Mouse (Mus musculus) stomach, embryonic 15.5 days (tissue): ENCODE measurements around the gene Vmn1r126. TPM values are rescaled to one million over a fixed set of nuclear protein-coding genes. Genes with fewer than 3 reads are reported as not detected.
"Not testable (repeated sequence)": the region's sequence is repeated elsewhere in the genome, so short reads cannot be mapped to it uniquely, and the experiment has no call there.

Experiments
- ATAC-seq: fragments of 200-750 bp; cut with Nextera tagmentation; 2 replicates; pipeline ENCODE4 v1.8.0; 2017; ENCODE audit warnings: low read depth, moderate number of reproducible peaks, moderate TSS enrichment; ENCODE audit not compliant: insufficient read depth, low FRiP score
- H3K27ac ChIP-seq: fragments of 300-500 bp; sonication (generic); 2 replicates; pipeline ENCODE4 v1.5.1; 2015; ENCODE audit warnings: mild to moderate bottlenecking, inconsistent platforms
- H3K27me3 ChIP-seq: fragments of 300-500 bp; sonication (generic); replicated peaks from 2 replicates; pipeline ENCODE4 v1.6.1; 2015; ENCODE audit warnings: inconsistent platforms
- H3K36me3 ChIP-seq: fragments of 300-500 bp; sonication (generic); 2 replicates; pipeline ENCODE4 v1.6.1; 2015; ENCODE audit warnings: inconsistent platforms
- H3K4me1 ChIP-seq: fragments of 300-500 bp; sonication (generic); 2 replicates; pipeline ENCODE4 v1.6.1; 2015; ENCODE audit warnings: inconsistent platforms
- H3K4me2 ChIP-seq: fragments of 300-500 bp; sonication (generic); 2 replicates; pipeline ENCODE4 v1.6.1; 2015; ENCODE audit warnings: mild to moderate bottlenecking, inconsistent platforms
- H3K4me3 ChIP-seq: fragments of 300-500 bp; sonication (generic); replicated peaks from 2 replicates; pipeline ENCODE4 v1.5.1; 2015; ENCODE audit warnings: inconsistent platforms
- H3K9ac ChIP-seq: fragments of 300-500 bp; sonication (generic); 2 replicates; pipeline ENCODE4 v1.6.1; 2015; ENCODE audit warnings: inconsistent platforms
- H3K9me3 ChIP-seq: fragments of 300-500 bp; sonication (generic); 2 replicates; pipeline ENCODE4 v1.6.1; 2016; ENCODE audit warnings: inconsistent platforms
- WGBS: fragments of 180-500 bp; shearing (Covaris S2); methylation state at CpG from one replicate; pipeline ENCODE4 v1.1.7; 2015; 5-methylcytosine and 5-hydroxymethylcytosine counted together
- polyA plus RNA-seq: library from polyadenylated mRNA; unstranded; fragments of >200 nt; fragmentation: Nextera tagmentation; extraction: Ambion mirVana; gene quantifications from 2 replicates; pipeline ENCODE4 v1.2.1, GENCODE M21; 2015

The Vmn1r126 gene
- polyA plus RNA-seq = not detected in 2 replicates

DNA sequence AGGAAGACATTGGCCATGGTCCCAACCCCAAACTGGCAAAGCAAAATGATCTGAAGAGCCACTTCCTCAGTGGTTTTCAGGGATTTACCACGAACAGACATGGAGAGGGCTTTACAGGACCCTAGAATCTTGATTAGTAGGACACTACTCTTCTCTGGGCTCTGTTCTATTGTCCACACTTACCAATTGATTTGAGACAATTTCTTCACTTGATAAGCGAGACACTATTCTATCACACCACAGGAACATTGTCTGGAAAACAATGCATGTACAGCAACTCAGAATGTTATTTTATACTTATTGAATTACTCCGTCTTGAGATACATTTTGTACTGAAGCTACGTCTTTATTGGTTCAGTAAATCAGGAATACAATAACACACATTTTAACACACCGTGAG, at the start of gene Vmn1r126:
Gene Vmn1r126, minus strand, starts transcription at position 101 of the 400 bp plus-strand sequence.
- not testable (repeated sequence) for H3K36me3 ChIP-seq, H3K4me3 ChIP-seq, H3K9ac ChIP-seq, ATAC-seq, H3K27ac ChIP-seq, H3K4me1 ChIP-seq, H3K27me3 ChIP-seq, H3K9me3 ChIP-seq, H3K4me2 ChIP-seq
- WGBS = no CpG with 5 or more reads among the region's 5 CpGs

DNA sequence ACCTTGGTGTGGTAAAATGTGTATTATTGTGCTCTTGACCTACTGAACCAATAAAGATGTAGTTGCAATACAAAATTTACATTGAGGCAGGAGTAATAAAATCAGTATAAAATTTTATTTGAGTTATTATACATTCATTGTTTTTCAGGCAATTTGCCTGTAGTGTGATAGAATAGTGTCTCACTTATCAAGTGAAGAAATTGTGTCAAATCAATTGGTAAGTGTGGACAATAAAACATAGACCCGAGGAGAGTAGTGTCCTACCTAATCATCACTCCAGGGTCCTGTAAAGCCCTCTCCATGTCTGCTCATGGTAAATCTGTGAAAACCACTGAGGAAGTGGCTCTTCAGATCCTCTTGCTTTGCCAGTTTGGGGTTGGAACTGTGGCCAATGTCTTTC, 47.8 kb upstream of the Vmn1r126 start, which contains the start of gene Vmn1r128:
Gene Vmn1r128, plus strand, starts transcription at position 301 of the 400 bp plus-strand sequence.
- H3K27me3 ChIP-seq, ATAC-seq, H3K4me1 ChIP-seq, H3K9me3 ChIP-seq, H3K4me3 ChIP-seq, H3K9ac ChIP-seq, H3K27ac ChIP-seq, H3K4me2 ChIP-seq, H3K36me3 ChIP-seq: not testable (repeated sequence)
- 71% methylated on average over 1 of the region's 1 CpGs for WGBS

DNA sequence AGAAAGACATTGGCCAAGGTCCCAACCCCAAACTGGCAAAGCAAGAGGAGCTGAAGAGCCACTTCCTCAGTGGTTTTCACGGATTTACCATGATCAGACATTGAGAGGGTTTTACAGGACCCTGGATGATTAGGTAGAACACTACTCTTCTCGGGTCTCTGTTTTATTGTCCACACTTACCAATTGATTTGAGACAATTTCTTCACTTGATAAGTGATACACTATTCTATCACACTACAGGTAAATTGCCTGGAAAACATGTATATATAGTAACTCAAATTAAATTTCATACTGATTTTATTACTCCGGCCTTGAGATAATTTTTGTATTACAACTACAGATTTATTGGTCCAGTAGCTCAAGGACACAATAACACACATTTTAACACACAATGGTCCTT, 18.5 kb upstream of the Vmn1r126 start, which contains the start of gene Vmn1r127:
Gene Vmn1r127, minus strand, starts transcription at position 101 of the 400 bp plus-strand sequence.
- H3K4me2 ChIP-seq, H3K4me1 ChIP-seq, H3K27me3 ChIP-seq, H3K36me3 ChIP-seq, ATAC-seq, H3K4me3 ChIP-seq, H3K9ac ChIP-seq, H3K9me3 ChIP-seq, H3K27ac ChIP-seq: not testable (repeated sequence)
- WGBS = no CpG with 5 or more reads among the region's 3 CpGs

DNA sequence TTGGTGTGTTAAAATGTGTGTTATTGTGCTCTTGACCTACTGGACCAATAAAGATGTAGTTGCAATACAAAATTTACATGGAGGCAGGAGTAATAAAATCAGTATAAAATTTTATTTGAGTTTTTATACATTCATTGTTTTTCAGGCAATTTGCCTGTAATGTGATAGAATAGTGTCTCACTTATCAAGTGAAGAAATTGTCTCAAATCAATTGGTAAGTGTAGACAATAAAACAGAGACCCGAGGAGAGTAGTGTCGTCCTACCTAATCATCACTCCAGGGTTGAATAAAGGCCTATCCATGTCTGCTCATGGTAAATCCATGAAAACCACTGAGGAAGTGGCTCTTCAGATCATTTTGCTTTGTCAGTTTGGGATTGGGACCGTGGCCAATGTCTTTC, 29.4 kb downstream of the Vmn1r126 start, which contains the start of gene Vmn1r125:
Gene Vmn1r125, plus strand, starts transcription at position 301 of the 400 bp plus-strand sequence.
- H3K27ac ChIP-seq, ATAC-seq, H3K9ac ChIP-seq, H3K27me3 ChIP-seq, H3K4me2 ChIP-seq, H3K4me1 ChIP-seq, H3K4me3 ChIP-seq, H3K9me3 ChIP-seq, H3K36me3 ChIP-seq: not testable (repeated sequence)
- 61% methylated on average over 3 of the region's 3 CpGs for WGBS

DNA sequence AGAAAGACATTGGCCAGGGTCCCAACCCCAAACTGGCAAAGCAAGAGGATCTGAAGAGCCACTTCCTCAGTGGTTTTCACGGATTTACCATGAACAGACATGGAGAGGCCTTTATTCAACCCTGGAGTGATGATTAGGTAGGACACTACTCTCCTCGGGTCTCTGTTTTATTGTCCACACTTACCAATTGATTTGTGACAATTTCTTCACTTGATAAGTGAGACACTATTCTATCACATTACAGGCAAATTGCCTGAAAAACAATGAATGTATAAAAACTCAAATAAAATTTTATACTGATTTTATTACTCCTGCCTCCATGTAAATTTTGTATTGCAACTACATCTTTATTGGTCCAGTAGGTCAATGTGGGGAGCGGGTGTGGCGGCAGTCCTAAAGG, 40.8 kb downstream of the Vmn1r126 start, which contains the start of gene Vmn1r124:
Gene Vmn1r124, minus strand, starts transcription at position 101 of the 400 bp plus-strand sequence.
- H3K27ac ChIP-seq = not testable (repeated sequence)
- WGBS = 76% methylated on average over 4 of the region's 4 CpGs

More for the DNA sequence above, 40.8 kb downstream of the Vmn1r126 start, which contains the start of gene Vmn1r124:
- not testable (repeated sequence) for H3K4me3 ChIP-seq, H3K4me1 ChIP-seq, H3K9ac ChIP-seq, H3K36me3 ChIP-seq, H3K4me2 ChIP-seq, H3K27me3 ChIP-seq, ATAC-seq, H3K9me3 ChIP-seq

Other genes starting within 250 kb of the Vmn1r126 start
- gene Vmn1r120, start 247.7 kb downstream of the Vmn1r126 start, polyA plus RNA-seq = not detected in 2 replicates
- gene Vmn1r121, start 203.0 kb downstream of the Vmn1r126 start, polyA plus RNA-seq = not detected in 2 replicates
- gene Vmn1r122, start 167.3 kb downstream of the Vmn1r126 start, polyA plus RNA-seq = not detected in 2 replicates
- gene Vmn1r123, start 139.3 kb downstream of the Vmn1r126 start, polyA plus RNA-seq = not detected in 2 replicates
- not detected in 2 replicates for gene Gm5157, start 111.0 kb downstream of the Vmn1r126 start, polyA plus RNA-seq
- gene Vmn1r124, start 40.9 kb downstream of the Vmn1r126 start, polyA plus RNA-seq = not detected in 2 replicates
- not detected in 2 replicates for gene Vmn1r125, start 29.3 kb downstream of the Vmn1r126 start, polyA plus RNA-seq
- gene Vmn1r127, start 18.4 kb upstream of the Vmn1r126 start, polyA plus RNA-seq = not detected in 2 replicates
- not detected in 2 replicates for gene Vmn1r128, start 47.9 kb upstream of the Vmn1r126 start, polyA plus RNA-seq
- gene Vmn1r129, start 59.8 kb upstream of the Vmn1r126 start, polyA plus RNA-seq = not detected in 2 replicates
- not detected in 2 replicates for gene Gm6882, start 131.3 kb upstream of the Vmn1r126 start, polyA plus RNA-seq
- gene Vmn1r130, start 210.3 kb upstream of the Vmn1r126 start, polyA plus RNA-seq = not detected in 2 replicates
- not detected in 2 replicates for gene Vmn1r131, start 244.6 kb upstream of the Vmn1r126 start, polyA plus RNA-seq